Mouse (Mus musculus) T-cell, adult 2 months (primary cell): ENCODE results near the gene Snap91.

Source experiments
- DNase-seq: peaks from one replicate; pipeline ENCODE4 v3.0.0; 2022; ENCODE audit warnings: low spot score

Snap91 gene

DNA sequence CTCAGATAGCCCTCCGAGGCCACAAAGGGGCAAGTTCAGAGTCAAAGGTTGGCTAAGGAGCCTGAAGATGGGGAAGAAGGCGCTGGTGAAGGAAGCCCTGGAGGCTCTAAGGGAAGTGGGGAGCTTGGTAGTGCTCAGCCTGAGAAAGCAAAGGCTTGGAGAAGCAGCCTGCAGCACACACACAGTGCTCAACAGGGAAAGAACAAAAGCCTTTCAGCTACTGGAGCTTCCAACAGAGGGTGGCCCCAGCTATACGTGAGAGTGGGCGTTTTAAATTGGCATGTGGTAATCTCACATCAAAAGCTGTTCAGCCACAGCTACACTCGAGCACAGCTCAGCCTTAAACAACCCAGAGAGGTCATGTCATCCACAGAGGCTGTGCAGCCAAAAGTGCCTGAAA lies 67.1 kb downstream of the Snap91 start:
- DNase-seq: no peak

DNA sequence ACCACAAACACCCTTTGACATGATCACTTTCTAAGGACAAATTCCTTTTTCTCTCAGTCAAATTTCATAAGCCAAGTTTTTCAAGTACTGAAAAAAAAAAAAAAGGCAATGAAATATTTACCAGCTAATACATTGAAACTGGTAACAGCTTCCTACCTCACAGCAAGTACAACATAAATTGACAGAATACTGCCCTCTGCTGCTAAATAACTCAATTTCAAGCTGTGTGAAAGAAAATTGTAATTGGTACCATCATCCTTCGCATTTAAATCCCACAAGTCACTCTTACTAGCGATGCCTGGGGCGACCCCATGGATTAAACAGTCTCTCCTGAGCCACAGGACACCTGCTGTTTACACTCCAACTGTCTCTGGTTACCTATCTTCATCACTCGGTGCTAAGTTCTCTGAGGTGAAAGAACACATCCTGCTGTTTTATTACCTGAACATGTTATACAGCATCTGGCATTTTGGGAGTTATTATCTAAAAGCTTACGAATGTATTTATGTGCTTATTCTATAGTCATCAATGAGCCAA lies 69.7 kb downstream of the Snap91 start:
- DNase-seq: no peak

DNA sequence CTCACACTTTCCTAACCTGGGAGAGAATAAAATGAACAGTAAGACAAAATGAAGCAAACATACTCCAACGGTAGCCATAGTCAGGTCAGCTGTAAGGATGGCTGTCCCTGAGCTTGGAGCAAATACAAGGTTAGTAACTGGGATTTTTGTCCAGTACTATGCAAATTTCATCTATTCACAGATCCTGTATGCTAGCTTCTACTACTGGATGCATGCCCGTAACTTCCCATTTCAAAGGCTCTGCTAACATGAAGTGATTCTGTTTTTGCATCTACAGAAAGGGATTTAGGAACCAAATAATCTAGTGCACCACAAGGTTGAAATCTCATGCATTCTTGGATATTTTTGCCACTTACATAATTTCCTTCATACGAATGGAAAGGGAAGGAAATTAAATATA lies 70.2 kb downstream of the Snap91 start:
- no peak for DNase-seq

DNA sequence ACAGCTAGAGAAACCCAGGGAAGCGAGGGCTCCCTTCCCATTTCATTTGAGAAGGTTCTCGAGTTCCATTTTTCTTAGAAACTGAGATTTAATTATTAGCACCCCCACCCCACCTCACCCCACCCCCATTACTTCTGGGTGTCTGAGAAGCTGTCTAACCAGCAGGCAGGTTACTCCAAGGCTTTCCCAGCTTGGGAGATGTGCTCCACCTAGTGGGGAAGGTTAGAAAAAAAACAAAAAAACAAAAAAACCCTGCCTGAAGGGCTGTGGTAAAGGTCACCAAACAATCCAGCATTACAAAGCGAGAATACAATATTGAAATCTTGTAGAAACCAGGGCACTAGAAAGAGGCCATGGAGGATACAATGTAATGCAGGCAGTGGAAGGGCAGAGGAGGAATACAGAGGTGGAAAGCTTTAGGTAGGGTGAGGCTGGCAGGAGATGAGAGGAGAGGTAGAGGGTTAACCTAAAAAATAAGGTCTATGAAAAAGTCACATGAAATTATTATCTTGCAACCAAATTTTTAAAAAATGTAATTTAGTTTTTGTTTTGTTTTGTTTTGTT lies 79.8 kb downstream of the Snap91 start:
- DNase-seq: no peak

DNA sequence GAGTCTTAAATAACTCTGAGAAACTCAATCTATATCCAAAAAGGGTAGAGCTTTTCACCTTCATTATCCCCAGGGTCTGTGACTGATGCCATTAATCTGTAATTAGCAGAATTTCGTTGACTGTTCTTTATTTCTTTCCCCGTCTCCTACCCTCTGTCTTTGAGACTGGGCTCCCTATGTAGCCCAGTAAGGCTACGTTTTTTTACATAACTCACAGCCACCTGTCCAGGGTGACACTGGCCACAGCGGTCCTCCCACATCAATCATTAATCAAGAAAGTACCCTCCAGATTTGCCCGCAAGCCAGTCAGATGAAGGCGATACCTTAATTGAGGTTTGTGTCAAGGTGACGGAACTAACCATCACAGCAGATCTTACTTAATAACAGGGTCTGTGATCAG lies 81.4 kb downstream of the Snap91 start:
- DNase-seq: no peak

DNA sequence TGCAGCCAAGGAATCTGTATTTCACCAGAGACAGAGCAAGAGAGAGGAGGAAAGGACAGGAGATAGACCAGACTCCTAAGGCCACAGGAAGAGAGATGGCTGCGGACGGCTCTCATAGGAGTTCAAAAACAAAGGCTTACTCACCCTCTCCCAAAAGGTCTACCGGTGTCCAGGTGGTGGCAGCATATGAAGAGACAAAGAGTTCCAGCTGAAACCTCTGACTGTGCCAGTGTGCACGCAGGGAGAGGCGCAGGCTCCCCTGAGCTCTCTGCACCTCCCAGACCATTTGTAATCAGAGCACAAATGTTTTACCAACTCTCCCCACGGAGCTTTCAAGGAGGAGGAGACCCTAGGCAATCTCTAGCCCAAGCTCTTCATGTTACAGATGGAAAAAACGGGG lies 81.8 kb downstream of the Snap91 start:
- no peak for DNase-seq

DNA sequence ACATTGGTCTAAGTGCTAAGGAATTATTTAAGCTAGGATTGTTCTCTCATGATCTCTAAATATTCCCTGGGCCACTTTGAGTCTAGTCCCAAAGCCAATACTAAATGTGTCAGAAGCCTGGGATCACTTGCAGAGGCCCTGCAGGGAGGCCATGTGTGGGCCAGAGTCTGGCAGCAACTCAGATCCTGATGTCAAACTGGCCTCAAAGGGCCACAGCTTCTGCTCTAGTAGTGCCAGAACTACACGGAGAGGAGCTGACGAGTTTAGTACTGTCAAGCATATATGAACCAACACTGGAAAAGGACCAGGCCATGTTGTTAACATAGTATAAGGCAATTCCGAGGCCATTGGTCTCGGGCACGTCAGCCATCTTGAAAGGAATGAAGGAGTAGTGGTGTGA lies 82.3 kb downstream of the Snap91 start:
- no peak for DNase-seq

DNA sequence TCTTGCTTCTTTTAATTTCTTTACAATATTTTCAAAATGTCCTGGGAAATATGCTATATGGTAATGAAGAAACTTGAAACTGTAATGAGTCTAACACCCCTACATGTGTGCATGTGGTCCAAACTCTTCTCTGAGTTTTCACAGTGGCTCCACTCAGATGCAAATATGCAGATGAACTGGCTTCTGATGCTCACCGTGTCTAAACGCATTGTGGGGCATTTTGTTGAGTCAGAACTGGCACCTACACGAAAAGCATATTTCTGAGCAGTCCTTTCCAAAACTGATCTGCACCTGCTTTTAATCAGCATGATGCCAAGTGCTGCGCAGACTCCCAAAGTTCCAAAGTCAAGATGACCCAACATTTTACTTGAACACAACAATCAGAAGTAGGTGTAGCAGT lies 82.9 kb downstream of the Snap91 start:
- DNase-seq: no peak

DNA sequence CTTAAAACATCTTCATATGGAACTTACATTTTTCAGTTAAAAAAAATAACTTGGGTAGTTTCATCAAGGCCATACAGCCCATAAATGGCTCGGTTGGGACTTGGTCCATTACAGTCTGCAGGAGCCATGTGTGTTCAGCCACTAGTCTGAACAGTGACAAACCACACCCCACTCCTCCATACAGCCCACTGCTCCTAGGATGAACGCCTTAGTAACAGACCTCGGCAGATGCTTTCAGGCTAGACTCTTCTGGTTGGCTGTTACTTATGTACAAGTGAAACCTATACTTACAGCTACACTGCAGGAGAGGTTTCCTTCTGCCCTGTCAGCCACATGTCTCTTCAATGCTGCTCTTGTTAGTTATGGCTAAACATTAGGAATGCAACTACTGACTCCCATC lies 85.2 kb downstream of the Snap91 start:
- no peak for DNase-seq

DNA sequence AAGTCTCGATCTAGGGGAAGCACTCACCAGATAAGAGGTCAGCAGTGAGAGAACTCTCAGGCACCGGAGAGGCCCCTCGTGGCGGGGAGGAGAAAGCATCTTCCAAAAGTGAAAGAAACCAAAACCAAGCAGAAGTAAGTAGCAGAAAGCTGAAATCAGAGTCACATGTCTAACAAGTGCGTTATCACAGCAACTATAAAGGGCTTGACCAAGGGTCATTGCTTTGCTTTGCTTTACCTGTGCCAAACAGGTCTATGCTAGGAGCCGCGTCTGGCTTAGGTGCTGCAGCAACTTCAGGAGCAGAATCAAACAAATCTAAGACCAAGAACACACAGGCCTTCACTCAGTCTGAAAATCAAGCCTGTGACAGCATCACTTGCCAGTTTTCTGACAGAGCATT lies 88.5 kb downstream of the Snap91 start:
- no peak for DNase-seq

DNA sequence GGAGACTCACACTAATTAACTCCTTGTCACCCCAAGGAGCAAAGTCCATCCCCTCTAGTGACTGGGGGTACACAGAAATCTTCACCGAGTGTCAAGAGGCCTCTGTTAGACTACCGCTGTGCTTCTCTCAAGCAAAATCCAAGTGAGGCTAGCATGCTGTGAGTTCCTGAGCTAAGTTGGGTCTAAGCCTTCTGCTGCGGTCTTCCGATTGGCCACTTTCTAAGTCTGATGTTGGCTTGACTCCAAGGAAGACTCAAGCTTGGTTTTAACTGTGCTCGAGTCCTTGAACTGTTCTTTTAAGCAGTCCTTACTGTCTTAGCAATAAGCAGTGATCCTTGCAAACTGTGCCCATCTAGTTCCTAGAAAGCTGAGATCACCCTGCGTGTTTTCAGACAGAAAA lies 91.3 kb downstream of the Snap91 start:
- no peak for DNase-seq

DNA sequence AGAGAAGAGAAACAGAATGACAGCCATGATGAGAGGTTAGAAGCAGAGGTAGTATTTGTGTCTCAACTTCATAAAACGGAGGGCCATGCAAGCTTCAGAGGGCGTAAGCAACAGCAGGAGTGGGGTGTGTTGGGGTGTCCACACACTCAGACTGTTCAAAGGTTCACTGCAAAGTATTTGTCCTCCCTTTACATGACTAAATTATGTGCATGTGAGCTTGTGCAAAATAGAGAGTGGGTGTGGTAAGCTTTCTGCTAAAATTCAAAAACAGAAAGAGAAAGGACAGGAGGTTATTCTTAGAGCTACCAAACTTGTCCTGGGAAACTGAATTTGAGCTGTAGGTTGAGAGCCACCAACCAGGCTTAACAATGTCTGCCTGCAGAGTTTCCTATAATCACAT lies 97.6 kb downstream of the Snap91 start:
- no peak for DNase-seq

DNA sequence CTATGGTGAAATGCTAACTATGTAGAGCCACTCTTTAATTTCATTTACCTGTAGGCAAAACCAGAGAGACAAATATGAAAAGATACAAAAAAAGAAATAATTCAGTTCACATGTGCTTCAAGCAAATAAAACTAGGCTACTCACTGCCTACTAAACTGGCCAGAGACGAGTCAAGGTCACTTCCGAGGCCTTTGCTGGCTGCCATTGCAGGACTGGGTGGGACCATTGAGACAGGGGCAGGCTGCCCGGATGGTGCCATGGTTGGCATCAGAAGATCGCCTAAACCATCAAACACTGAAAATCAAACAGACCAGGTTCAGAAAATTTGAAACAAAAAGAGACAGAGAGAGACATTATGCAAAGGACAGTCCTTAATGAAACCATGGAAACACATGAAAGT lies 99.0 kb downstream of the Snap91 start:
- no peak for DNase-seq

DNA sequence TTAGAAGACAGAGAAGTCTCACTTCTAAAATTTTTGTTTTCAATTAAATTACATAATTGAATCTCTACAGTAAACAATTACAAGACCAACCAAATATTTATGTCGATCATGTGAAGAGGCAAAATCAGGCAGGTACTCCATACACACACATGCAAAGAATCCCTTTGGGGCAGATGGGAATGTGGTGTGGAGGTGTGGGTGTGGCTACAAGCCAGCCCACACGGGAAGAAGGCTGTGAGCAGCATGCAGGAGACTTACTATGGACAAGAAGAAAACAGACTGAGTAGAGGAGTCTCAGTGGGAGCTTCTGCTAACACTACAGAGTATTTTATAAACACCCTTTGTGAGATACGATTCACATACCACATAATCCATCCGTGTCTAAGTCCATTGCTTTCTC lies 102.2 kb downstream of the Snap91 start:
- no peak for DNase-seq

DNA sequence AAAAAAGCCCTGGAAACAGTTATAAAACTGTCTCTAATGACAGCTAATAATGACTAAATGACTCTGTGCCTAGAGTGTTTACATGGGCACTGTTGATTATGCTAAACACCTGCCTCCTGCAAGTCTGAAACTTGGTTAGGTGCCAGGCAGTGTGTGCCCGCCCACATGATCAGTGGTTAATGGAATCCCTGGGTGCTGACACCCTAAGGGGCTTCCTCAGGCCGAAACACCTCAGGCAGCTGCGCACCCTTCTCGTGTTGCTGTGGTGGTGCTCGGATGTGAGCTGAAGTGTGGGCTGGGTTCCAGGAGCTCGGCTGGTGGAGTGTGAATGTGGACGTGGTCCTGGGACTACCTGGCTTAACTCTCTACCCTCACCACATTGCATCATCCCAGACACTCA lies 103.1 kb downstream of the Snap91 start:
- no peak for DNase-seq

DNA sequence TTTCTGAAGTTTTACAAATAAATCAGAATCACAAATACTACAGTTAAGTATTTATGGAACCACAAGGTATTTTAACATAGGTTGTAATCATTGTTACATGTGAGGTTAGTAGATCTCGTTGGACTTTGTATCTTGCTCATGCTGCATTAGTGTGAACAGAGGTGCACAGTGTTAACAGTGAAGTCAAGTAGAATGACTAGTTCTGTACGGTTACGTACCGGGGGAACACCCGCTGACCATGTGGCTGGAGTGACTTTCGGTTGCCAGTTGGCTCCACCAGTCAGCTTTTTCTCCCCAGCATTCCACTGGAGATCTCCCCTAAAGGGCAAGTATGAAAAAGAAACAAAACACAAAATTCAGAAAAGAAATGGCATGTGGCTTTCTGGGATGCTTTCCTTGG lies 105.1 kb downstream of the Snap91 start:
- no peak for DNase-seq

DNA sequence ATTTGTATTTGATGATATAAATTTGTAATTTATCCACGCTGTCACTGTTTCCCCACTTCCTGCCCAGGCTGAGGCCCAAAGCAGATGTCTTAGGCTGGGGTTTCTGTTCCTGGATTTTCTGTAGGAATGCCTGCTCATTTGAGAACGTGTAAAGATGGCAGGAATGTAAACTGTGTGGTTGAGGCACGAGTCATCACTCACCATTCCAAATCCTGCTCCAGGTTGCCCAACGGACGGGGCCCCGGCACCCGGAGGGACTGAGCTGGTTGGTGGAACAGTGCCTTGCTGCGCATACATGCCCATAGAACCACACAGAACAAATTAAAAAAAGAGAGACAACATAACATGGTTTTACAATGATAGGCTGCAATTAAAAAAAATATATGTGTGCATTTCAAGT lies 106.5 kb downstream of the Snap91 start:
- no peak for DNase-seq

DNA sequence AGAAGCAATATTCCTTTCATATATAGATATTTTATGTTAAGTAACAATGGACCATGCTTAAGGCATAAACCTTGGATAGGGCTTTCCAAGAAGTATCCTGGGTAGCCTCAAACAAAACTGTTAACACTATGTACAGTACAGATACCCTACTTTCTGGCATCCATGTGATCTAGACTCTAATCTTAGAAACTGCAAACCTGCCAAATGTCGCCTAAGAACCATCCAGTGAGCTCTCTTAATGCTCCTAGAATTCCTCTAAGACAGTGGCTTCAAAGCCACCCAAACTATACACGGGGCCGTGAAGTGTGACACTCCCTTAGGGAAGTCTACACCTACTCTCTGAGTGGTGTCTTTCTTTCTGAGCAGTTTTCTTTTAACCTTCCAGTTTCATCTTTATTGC lies 107.6 kb downstream of the Snap91 start:
- no peak for DNase-seq

DNA sequence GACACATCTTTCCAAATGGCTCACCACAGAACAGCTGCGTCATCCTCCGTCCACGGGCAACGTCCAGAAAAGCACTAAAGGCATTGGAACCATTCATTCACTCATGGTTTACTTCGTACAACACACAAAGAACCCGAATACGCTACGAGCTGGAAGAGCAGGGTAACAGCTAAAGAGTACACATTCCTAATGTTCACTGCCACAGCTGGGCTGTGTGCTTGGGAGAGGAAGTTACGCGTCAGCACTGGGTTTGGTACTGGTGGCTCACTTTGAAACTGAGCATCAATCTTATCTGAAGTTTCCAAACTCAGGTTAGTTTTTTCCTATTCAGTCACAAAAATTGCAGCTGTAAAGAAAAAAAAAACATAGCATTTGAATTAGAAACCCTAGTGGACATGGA lies 113.5 kb downstream of the Snap91 start:
- no peak for DNase-seq

DNA sequence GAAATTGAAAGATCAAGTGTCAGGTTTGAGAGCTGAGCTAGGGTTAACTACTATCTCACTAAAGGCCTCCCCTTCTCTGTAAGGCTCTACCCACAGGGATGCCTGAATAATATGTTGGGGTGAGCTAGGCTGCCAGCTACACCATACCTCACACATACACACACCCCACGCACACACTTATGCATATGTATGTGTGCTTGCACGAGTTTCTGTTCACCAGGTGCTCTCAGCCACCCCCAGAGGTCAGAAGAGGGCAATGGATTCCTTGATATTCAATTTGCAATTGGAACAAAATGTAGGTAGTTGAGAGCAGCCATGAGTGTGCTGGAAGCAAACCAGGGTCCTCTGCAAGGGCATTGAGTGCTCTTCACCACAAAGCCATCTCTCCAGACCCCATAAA lies 116.5 kb downstream of the Snap91 start:
- DNase-seq: no peak

DNA sequence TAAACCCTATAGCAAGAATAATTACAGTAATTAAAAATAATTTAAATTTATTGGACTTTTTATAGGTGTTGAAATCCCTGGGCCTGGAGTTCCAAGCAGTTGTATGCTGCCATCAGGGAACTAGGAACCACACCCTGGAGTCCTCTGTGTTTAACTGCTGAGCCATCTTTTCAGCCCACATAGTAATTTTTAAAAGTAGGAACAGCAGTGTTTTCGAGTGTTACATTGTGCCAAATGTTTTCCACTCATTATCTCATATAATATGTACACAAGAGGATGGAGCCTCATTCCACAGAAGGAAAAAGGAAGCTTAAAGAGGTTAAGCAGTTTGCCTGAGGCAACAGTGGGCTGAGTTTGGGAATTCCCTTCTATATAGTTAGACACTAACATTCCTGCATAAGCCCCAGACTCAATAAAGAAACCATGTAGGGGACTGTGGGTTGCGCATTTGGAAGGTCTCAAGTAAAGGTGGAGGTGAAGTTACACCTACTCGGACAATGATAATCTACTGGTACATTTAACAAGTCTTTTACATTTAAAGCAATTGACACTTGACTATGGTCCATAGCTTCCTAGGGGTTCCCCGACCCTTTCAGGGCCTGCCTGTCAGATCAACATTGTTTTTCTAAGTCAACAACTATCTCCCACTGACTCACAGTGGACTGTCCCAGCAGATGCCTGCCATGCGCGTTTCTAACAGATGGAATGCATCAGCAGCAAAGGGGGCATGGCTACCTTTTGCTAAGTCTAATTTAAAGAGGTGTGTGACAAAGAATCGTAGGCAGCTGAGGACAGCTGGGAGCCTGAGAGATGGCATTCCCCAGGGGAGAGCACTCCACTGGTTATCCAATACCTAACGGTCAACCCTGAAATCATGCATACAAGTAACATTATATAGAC lies 117.7 kb downstream of the Snap91 start:
- DNase-seq: no peak

DNA sequence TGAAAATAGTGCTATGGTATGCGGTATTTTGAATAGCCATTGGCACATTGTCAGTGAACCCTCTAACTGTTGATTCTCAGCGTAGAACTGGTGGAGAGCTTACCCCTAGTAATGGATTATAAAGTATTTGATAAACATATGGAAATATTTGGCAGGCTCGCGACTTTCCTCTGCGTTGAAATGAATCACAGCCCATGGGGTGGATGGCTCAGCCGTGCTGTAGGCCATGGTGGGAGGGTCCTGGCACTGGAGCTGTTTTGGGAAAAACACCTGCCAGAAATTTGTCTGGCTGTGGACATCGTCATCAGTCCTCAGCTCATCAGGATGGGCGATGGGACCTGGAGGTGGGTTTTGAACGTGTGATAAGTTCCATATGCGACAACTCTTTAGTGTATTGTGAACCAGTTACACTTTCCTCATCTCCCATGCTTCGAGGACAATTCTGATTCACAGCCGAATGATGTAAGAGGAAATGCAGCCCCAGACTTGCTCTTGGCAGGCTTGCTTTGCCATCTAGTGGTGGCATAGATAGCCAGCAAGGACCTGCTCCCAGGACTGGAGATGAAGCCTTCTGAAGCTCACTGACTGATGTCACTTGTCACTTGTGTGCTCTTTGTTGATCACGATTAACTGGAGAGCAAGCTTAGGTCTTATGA lies 134.4 kb downstream of the Snap91 start:
- no peak for DNase-seq

DNA sequence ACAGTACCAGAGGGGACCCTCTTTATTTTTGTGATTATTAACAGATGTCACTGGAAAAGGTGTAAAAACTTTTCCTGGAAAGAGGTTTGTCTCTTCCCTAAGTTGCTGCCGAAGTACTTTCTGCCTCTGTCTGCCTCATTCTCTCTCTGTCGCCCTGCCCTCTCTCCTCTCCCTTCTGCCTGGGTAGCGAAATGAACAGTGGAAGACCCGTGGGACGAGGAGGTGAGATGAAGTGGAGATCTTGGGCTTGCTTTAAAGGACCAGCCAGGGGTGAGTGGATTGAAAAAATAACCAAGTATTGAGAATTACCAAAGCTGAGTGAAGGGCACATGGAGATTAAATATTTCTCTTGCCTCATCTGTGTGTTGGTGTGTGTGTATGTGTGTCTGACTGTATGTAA lies 136.4 kb downstream of the Snap91 start:
- DNase-seq: no peak
